Mouse (Mus musculus) cerebellum, adult 2 months (tissue): ENCODE measurements around the gene Nubp1.

ENCODE experiments used
- CTCF ChIP-seq: fragments of 200-500 bp; IDR thresholded peaks from 2 replicates; pipeline ENCODE4 v1.5.1; 2011; ENCODE audit warnings: low read depth, mild to moderate bottlenecking, control low read depth, low read length, moderate library complexity, borderline replicate concordance; ENCODE audit not compliant: insufficient read depth
- POLR2A ChIP-seq: fragments of 200-500 bp; IDR thresholded peaks from 2 replicates; pipeline ENCODE4 v1.6.1; 2011; ENCODE audit warnings: low read length, control low read depth, borderline replicate concordance; ENCODE audit not compliant: insufficient read depth

DNA sequence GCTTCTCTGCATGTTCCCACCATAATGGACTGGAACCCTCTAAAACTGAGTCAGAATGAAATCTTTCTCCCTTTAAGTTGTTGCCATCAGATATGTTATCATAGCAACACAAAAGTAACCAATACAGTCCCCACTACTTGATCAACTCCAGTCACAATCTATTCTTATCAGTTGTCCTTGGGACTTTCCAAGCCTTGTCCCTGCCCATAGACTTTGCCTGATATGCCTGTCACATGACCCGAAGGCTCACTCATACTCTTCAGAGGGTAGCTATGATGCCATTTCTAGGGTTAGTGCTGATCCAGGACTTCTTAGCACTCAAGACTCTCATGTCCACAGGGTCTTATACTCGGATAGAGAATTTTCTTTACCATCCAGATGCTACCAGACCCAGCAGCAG is 48.4 kb downstream of the Nubp1 start:
- no peak for TF ChIP-seq CTCF
- TF ChIP-seq POLR2A = no peak
